Mouse (Mus musculus): ENCODE data around the gene Irak2. TPM values are rescaled to one million over a fixed set of nuclear protein-coding genes. Genes with fewer than 3 reads are reported as not detected.
"Not testable (repeated sequence)": the region's sequence is repeated elsewhere in the genome, so short reads cannot be mapped to it uniquely, and the experiment has no call there.

Irak2 gene
- total RNA-seq, 2 experiments from 2014 or later = 8.9 to 11.1 TPM

DNA sequence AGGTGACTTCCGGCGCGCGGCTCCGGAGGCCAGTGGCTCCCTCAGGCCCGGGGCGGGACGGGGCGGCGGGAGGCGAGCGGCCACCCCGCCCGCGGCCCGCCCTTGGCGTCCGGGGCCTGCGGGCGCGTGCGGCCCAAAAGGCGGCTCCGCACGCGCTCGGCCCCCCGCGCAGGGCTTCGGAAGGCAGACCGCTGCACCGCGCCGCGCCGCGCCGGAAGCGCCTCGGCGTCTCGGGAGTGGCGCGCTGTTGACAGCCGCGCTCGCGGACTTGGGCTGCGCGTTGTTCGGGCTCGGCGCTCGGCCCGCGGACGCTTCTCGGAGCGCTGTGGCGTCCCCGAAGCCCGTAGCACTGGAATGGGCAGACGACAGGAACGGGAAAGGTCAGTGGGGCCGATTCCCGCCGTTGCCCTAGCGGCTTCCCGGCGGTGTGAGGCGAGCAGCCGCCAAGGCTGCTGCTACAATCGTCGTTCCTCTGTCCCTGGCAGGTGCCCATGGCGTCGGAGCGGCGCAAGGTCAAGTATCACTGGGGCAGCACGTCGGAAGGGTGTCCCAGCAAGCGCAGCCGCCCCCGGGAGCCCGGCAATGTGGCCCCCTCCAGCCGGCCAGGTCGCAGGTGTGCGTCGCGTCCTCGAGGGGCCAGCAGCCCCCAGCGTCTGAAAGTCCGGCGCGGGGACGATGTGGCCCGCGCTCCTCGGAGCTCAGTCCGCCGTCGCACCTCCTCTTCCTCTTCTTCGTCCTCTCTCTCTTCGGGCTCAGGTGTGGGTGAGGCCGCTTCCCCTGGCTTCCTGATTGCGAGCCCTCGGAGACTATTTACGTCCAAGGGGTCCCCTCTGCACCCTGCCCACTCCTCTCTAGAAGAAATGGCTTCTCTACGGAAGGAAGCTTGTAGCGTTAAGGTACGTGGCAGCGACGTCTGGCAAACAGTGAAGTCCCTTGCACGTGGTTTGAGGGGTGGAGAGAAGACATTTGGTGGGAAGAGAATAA is 59.2 kb downstream of the Irak2 start:
- peak; percentile 48 for DNase-seq

GRCm38 (mm10) chr6:113712718-113713117 is 74.5 kb downstream of the Irak2 start:
- DNase-seq = no peak

GRCm38 (mm10) chr6:113713389-113713788 is 75.1 kb downstream of the Irak2 start:
- DNase-seq = not testable (repeated sequence)

GRCm38 (mm10) chr6:113714276-113714675 is 76.0 kb downstream of the Irak2 start:
- DNase-seq = no peak

DNA sequence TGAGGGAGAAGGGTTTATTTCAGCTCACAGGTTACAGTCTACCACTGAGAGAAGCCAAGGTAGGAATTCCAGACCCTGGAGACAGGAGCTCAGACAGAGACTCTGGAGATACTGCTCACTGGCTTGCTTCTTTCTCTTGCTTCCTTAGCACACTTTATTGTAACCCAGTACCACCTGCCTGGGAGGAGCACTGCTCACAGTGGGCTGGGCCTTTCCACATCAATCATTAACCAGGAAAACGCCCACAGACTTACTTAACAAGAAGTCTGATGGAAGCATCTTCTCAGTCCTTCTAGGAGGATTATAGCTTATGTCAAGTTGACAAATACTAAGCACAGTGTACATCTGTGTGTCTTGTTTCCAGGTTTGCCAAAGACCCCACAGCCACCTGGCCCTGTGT is 76.5 kb downstream of the Irak2 start:
- DNase-seq = no peak

DNA sequence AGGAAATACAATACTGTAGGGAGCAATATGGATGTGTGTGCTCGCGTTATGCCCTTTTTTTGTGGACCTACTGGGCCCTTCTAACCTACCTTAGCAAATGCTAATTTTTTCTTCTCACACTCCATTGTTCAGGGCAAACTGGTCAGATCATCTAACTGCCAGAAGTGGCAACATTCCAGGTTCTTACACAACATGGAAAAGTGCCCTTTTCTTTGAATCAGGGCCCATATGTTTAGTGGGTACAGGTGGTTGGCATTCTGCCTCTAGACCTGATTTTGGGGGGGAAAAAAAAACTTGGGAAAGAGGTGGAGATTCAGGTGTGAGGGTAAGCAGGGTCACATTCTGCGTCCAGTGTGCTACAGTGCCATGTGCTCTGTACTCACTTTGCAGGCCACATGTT is 79.3 kb downstream of the Irak2 start:
- no peak for DNase-seq

GRCm38 (mm10) chr6:113719878-113720277 is 81.6 kb downstream of the Irak2 start, which contains the start of gene Ghrl:
TSS of gene Ghrl (minus strand) at chr6:113719880.
- DNase-seq = no peak

- DNase-seq = no peak
Measured at GRCm38 (mm10) chr6:113721061-113721460, 82.8 kb downstream of the Irak2 start.

DNA sequence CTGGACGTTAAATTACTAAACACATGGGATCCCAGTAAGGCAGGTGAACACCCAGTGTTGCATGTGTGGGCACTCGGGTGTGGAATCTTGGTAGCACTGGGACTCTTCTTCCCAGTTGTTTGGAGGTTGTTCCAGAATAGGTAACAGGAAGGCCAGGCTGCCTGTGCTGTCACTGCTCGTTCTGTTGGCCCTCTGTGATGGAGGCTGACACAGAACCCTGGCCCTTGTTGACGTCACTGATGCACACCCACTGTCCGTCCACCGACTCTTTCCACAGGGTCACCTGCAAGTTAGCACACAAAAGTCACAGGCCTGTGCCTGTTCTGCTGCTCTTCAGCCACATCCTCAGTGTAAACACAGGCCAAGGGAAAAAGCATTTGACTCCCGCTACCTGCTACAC is 89.9 kb downstream of the Irak2 start:
- DNase-seq = no peak

DNA sequence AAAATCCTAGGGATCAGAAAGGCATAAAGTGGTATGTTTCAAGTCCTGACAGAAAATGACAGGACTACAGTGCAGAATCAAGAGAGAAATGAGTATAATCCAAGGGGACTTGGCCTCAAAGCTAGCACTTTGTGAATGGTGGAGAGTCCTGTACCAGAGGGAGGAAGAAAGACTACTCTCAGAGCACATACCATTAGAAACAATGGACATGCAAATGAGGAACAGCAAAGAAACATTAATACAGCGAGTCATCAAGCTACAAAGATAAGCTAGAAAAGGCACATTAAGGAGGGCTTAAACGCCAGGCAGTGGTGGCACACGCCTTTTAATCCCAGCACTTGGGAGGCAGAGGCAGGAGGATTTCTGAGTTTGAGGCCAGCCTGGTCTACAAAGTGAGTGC is 93.0 kb downstream of the Irak2 start:
- DNase-seq = no peak

DNA sequence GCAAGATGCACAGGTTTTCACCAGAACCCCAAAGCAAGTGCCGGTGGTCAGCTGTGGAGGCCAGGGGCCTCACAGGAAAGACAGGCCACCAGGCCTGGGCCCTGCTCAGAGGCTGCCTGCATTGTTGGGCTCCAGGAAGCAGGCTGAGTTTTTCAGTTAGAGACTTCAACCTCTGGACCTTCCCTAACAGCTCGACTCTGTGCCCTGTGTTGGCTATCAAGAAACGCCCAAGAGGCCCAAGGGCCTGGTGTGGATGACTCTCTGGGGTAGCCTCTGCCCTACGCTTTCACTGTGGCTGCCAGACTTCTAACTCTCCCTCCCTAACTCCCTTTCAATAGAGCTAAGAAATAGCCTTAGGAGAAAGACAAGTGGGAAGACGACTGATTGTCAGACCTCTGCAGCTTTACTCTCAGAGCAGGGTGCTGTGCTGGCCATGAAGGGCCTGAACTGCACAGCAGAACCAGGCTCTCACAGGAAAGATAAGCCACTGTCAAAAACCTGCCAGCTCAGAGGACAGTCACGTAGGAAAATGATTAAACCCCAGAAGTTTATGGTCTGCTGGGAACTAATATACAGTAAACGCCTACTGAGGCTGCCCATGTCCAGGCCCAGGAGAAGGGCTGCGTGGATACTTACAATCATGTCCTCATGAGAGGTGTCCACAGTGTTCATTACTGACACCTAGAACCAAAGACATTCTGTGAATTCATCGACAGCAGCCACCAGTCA is 99.2 kb downstream of the Irak2 start:
- no peak for DNase-seq

DNA sequence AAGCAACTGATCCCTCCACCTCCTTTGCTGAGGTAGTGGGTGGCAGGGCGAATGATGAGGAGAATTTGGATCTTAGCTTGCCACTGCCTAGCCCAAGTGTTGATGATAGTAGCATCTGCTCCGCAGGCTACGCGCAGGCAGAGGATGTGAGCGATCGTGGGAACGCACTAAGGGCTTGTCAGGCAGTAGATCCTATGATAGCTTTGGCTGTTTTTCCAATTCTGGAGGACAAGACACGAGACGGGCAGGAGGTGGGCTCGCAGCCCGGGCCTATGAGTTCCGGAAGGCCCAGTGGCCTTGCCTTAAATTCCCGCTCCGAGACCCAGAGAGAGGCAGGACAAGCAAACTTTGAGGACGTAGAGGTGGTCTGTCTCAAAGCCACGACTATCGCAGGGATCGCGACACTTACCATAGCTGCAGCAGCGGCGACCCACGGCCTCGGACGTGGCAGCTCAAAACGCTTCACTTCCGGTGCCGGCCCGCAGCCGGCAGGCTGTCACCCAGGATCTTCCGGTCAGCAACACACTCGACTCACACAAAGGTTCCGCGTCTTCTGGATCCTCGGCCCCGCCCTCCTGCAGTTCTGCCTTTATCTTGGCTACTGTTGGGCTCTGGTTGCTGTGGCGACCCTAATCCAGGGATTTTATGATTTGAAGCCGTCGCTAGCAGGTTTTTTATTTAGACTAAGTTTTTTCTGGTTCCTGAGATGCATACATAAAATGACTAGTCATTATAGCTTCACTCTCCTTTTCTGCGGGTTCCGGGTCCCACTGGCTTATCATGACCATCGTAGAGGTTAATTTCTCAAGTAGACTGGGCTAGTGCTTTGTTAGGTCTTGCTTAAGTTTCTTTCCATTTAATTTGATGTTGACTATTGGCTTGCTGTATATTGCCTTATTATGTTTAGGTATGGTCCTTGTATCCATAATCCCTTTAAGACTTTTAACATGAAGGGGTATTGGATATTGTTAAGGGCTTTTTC is 102.3 kb downstream of the Irak2 start, which contains the start of gene Sec13:
TSS of gene Sec13 (minus strand) at position 508 of the 982 bp plus-strand sequence.
- peak; percentile 92 for DNase-seq

DNA sequence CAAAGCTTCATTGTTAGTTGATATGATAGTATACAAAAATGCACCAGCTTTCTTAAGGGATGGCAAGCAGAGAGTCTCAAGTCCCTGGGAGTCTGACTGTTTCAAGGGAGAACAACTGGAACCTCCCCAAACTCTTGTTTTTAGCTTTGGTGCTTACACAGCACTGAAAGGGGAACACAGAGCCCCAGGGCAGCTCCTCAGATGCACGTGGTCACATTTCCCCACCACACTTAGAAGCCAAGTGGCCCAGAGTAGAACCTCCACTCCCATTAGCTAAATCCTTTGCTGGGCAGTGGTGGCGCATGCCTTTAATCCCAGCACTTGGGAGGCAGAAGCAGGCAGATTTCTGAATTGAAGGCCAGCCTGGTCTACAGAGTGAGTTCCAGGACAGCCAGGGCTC is 103.2 kb downstream of the Irak2 start:
- DNase-seq = no peak

DNA sequence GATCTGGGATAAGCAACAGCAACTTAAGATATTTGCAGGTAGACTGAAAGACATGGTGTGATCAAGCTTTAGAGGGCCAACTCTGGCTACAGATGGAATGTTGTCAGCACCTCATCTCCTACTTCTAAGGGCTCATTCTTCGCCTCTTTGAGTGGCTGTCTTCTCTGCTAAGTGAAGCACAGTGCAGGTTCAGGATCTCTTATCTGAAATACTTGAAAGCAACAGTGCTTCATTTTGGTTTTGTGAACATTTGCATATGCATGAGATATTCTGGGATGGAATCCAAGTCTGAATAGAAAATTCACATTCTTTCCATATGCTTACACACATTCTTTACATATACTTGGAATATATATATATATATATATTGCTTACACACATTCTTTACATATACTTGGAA is 104.1 kb downstream of the Irak2 start:
- DNase-seq = no peak

DNA sequence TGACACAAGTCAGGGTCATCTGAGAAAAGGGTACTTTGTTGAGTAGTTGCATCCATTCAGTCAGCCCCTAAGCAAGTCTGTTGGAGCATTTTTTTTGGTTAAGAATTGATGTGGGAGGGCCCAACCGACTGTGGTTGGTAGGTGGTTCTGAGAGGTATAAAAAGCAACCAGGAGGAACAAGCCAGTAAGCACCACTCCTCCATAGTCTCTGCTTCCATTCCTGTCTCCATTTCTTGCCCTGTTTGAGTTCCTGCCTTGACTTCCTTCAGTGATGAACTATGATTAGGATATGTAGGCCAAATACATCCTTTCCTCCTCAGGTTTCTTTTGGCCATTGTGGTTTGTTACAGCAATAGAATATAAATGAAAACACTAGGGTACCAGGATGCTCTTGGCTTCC is 104.8 kb downstream of the Irak2 start:
- no peak for DNase-seq

Small RNA genes lying within 50 kb of the gene (microRNA-seq; reads per million reads assigned to microRNA genes)
- gene Mir7042 = 1.8 to 2.8 reads per million in 2 experiments

Other genes with a start within 250 kb of the Irak2 start
- gene Ttll3, start 249.2 kb upstream of the Irak2 start, total RNA-seq (2021) = 1 to 10 TPM; 1.7 to 2.7 TPM
- 1 to 10 TPM; 7.1 to 7.9 TPM for gene Rpusd3, start 219.1 kb upstream of the Irak2 start, total RNA-seq (2021)
- gene Cidec, start 202.7 kb upstream of the Irak2 start, total RNA-seq (2021) = 1 to 10 TPM; 1.8 to 2.3 TPM
- 10 to 100 TPM; 28.3 to 34.7 TPM for gene Jagn1, start 195.9 kb upstream of the Irak2 start, total RNA-seq (2021)
- 1 to 10 TPM; 1.1 to 1.3 TPM for gene Il17re, start 180.0 kb upstream of the Irak2 start, total RNA-seq (2021)
- 10 to 100 TPM in 1 of 2 experiments, 1 to 10 TPM in 1; 7.9 to 10.2 TPM for gene Il17rc, start 167.0 kb upstream of the Irak2 start, total RNA-seq (2021)
- 10 to 100 TPM; 34.6 to 41.5 TPM for gene Creld1, start 155.2 kb upstream of the Irak2 start, total RNA-seq (2021)
- not detected for gene Prrt3, start 136.5 kb upstream of the Irak2 start, total RNA-seq (2021)
- 10 to 100 TPM; 61.9 to 63.6 TPM for gene Emc3, start 106.8 kb upstream of the Irak2 start, total RNA-seq (2021)
- 10 to 100 TPM in 1 of 2 experiments, 1 to 10 TPM in 1; 7.9 to 10.2 TPM for gene Fancd2, start 106.8 kb upstream of the Irak2 start, total RNA-seq (2021)
- gene Fancd2os, start 37.8 kb upstream of the Irak2 start, total RNA-seq (2021) = not detected
- gene Brk1, start 33.7 kb upstream of the Irak2 start, total RNA-seq (2021) = 100 to 1,000 TPM; 101 to 102 TPM
- gene Vhl, start 14.5 kb upstream of the Irak2 start, total RNA-seq (2021) = 10 to 100 TPM; 13.6 to 18.6 TPM
- gene Tatdn2, start 58.6 kb downstream of the Irak2 start, total RNA-seq (2021) = 10 to 100 TPM; 76.2 to 80.7 TPM
- gene Ghrl, start 81.4 kb downstream of the Irak2 start, total RNA-seq (2021) = not detected
- 100 to 1,000 TPM; 123 to 125 TPM for gene Sec13, start 102.3 kb downstream of the Irak2 start, total RNA-seq (2021)

Measured in heart, postnatal 4 days (tissue).